Mouse (Mus musculus): ENCODE results near the gene Tuft1.
"Not testable (repeated sequence)": the region's sequence is repeated elsewhere in the genome, so short reads cannot be mapped to it uniquely, and the experiment has no call there.

- not testable (repeated sequence) for TF ChIP-seq CTCF (IDR thresholded peaks at IDR 0.05; ENCODE audit: borderline replicate concordance, insufficient read depth, low read length); POLR2A (IDR thresholded peaks at IDR 0.05; ENCODE audit: low read depth, low read length)
These were observed 33.0 kb upstream of the Tuft1 start for GRCm38 (mm10) chr3:94691694-94692093.

Data from embryonic fibroblast, embryonic 13.5 days (primary cell).